Mouse (Mus musculus): ENCODE measurements around the gene Cxcl17.

- TF ChIP-seq GATA1 (IDR thresholded peaks at IDR 0.05; ENCODE audit: borderline replicate concordance, low read length) (no peak), FLI1 (IDR thresholded peaks at IDR 0.05; ENCODE audit: low read length) (no peak)
Measured at GRCm38 (mm10) chr7:25385259-25385658, 27.4 kb downstream of the Cxcl17 start.

All from megakaryocyte, embryonic 14.5 days (primary cell).